Mouse (Mus musculus) cerebral cortex, adult 2 months (tissue): ENCODE data around the gene Gm4565.

Experiments used
- WGBS: fragments of 180-500 bp; shearing (Covaris S2); methylation state at CpG from one replicate; pipeline ENCODE4 v1.1.7; 2018; 5-methylcytosine and 5-hydroxymethylcytosine counted together

The Gm4565 gene

DNA sequence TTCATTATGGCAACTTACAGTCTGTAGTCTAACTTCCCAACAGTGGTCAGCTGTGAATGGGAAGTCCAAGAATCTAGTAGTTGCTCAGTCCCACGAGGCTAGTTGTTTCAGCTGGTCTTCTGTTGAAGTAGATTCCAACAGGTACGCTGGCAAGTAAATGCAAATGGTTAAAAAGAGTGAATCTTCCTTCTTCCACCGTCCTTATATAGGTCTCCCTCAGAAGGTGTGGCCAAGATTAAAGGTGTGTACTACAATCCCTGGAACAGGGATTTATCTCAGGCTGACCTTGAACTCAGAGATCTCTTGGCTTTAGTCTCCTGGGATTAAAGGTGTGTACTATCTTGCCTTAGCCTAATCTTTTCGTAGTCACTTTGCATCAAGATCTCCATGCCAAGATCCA, at the start of gene Gm4565:
Gm4565 (minus strand) TSS at position 101 of the 400 bp plus-strand sequence.
- 79% methylated on average over 2 of the region's 4 CpGs for WGBS

DNA sequence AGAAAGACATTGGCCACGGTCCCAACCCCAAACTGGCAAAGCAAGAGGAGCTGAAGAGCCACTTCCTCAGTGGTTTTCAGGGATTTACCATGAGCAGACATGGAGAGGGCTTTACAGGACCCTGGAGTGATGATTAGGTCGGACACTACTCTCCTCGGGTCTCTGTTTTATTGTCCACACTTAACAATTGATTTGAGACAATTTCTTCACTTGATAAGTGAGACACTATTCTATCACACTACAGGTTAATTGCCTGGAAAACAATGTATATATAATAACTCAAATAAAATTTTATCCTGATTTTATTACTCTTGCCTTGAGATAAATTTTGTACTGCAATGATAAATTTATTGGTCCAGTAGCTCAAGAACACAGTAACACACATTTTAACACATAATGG, 22.7 kb downstream of the Gm4565 start, which contains the start of gene Gm4201:
Gm4201 (minus strand) TSS at position 101 of the 400 bp plus-strand sequence.
- no CpG with 5 or more reads among the region's 3 CpGs for WGBS

DNA sequence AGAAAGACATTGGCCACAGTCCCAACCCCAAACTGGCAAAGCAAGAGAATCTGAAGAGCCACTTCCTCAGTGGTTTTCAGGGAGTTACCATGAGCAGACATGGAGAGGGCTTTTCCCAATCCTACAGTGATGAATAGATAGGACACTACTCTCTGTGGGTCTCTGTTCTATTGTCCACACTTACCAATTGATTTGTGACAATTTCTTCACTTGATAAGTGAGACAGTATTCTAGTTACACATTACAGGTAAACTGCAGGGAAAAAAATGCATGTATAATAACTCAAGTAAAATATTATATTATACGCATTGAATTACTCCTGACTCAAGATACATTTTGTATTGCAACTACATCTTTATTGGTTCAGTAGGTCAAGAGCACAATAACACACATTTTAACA, 53.1 kb downstream of the Gm4565 start, which contains the start of gene Gm8677:
Gm8677 (minus strand) TSS at position 101 of the 400 bp plus-strand sequence.
- no CpG with 5 or more reads among the region's 1 CpGs for WGBS
